Mouse (Mus musculus) urinary bladder, postnatal 10 days (tissue): ENCODE measurements around the gene Tsfm.
A peak's percentile ranks its signal among the peaks of the same experiment; 100 is the strongest.
"Not testable (repeated sequence)": the region's sequence is repeated elsewhere in the genome, so short reads cannot be mapped to it uniquely, and the experiment has no call there.

Experiments used
- DNase-seq: peaks from one replicate; pipeline ENCODE4 v3.0.0; 2022; ENCODE audit warnings: low spot score

The Tsfm gene

GRCm38 (mm10) chr10:127063913-127064870 is 33.6 kb upstream of the Tsfm start:
- no peak for DNase-seq

- DNase-seq = peak; percentile 98
Observed at GRCm38 (mm10) chr10:127063239-127063872, 32.7 kb upstream of the Tsfm start, which contains the start of gene Cdk4. Cdk4 (plus strand) TSS chr10:127063534.

GRCm38 (mm10) chr10:127062503-127062902 is 31.9 kb upstream of the Tsfm start:
- no peak for DNase-seq

GRCm38 (mm10) chr10:127062101-127062500 is 31.5 kb upstream of the Tsfm start:
- not testable (repeated sequence) for DNase-seq

- no peak for DNase-seq
Observed at GRCm38 (mm10) chr10:127061513-127061912, 30.9 kb upstream of the Tsfm start.

- no peak for DNase-seq
Observed at GRCm38 (mm10) chr10:127061085-127061484, 30.4 kb upstream of the Tsfm start.

- no peak for DNase-seq
Observed at GRCm38 (mm10) chr10:127059968-127060916, 29.6 kb upstream of the Tsfm start, which contains the start of gene March9. March9 (minus strand) TSS chr10:127060184.

- no peak for DNase-seq
Observed at GRCm38 (mm10) chr10:127059174-127059967, 28.7 kb upstream of the Tsfm start.

GRCm38 (mm10) chr10:127058708-127059107 is 28.1 kb upstream of the Tsfm start:
- no peak for DNase-seq

GRCm38 (mm10) chr10:127058161-127058560 is 27.5 kb upstream of the Tsfm start:
- no peak for DNase-seq

- DNase-seq = no peak
Observed at GRCm38 (mm10) chr10:127056490-127056889, 25.9 kb upstream of the Tsfm start.

- DNase-seq = no peak
Observed at GRCm38 (mm10) chr10:127055406-127055805, 24.8 kb upstream of the Tsfm start.

GRCm38 (mm10) chr10:127054646-127055045 is 24.0 kb upstream of the Tsfm start:
- DNase-seq = no peak

- DNase-seq = no peak
Observed at GRCm38 (mm10) chr10:127050119-127050474, 19.5 kb upstream of the Tsfm start.

GRCm38 (mm10) chr10:127049395-127050118 is 18.9 kb upstream of the Tsfm start:
- no peak for DNase-seq

GRCm38 (mm10) chr10:127048608-127049394 is 18.2 kb upstream of the Tsfm start:
- no peak for DNase-seq

- DNase-seq = no peak
Observed at GRCm38 (mm10) chr10:127047954-127048353, 17.3 kb upstream of the Tsfm start, which contains the start of gene Cyp27b1. Cyp27b1 (plus strand) TSS chr10:127048250.

- DNase-seq = no peak
Observed at GRCm38 (mm10) chr10:127043187-127043586, 12.5 kb upstream of the Tsfm start.

GRCm38 (mm10) chr10:127042468-127043115 is 12.0 kb upstream of the Tsfm start:
- DNase-seq = no peak
